Mouse (Mus musculus): ENCODE measurements around the gene Tln2.
"Not testable (repeated sequence)": the region's sequence is repeated elsewhere in the genome, so short reads cannot be mapped to it uniquely, and the experiment has no call there.

Gene Tln2

GRCm38 (mm10) chr9:67361511-67361910, 198.0 kb downstream of the Tln2 start:
- no peak for DNase-seq (ENCODE audit: low spot score)

DNA sequence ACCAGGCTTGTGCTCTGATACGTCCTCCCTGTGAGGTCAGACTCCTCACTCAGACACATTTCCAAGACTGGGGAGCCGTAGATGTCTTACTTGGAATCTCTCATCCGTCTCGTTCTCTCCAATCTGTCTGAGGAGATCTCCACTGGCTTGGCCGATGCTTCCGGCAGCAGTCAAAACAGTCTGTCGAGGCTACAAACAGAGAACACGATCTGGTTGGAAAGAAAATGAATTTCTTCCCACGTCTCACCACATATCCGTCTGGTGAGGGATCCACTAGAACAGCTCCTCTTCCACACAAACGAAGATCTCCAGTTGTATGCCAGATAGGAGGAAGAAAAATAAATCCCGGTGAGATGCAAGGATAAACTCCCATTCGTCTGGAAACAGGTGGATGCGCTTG, 205.1 kb downstream of the Tln2 start:
- DNase-seq (ENCODE audit: low spot score), result no peak

GRCm38 (mm10) chr9:67353365-67353764, 206.1 kb downstream of the Tln2 start:
- DNase-seq (ENCODE audit: low spot score), result no peak

GRCm38 (mm10) chr9:67348983-67349382, 210.5 kb downstream of the Tln2 start:
- DNase-seq (ENCODE audit: low spot score), result no peak

DNA sequence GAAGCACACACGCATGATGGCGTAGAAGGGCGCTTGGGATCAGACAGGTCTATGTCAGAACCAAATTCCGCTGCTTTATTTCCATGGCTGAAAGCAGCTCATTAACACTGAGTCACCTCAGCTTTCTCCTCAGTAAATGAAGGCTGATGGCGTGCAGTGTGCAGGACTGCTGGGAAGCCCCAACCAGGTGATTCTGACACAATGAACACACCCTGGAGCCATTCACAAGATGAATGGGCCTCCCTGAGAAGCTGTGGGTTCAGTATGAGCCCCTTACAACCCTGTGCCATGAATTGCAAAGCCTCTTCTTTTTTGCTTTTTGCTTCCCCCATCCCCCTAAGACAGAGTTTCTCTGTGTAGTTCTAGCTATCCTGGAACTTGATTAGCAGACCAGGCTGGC, 212.3 kb downstream of the Tln2 start:
- no peak for DNase-seq (ENCODE audit: low spot score)

GRCm38 (mm10) chr9:67331281-67331680, 228.2 kb downstream of the Tln2 start:
- DNase-seq (ENCODE audit: low spot score), result no peak

GRCm38 (mm10) chr9:67328451-67328850, 231.1 kb downstream of the Tln2 start:
- no peak for DNase-seq (ENCODE audit: low spot score)

DNA sequence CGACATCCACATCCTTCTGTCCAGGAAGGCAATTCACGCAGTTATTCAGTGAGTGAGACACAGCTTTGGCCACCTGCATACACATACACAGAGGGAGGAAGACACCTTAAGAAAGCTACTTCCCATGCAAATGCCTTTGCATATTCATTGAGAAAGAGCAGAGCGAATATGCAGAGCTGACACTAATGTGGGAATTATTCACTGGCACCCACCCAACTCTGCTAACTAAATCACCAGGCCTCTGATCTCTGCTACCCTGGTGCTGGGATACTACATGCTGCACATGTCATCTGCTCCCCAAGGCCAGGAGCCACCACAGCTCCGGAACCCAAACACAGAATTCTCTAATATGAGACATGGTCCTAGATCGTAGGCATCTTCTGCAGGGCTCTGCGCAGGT, 237.6 kb downstream of the Tln2 start:
- no peak for DNase-seq (ENCODE audit: low spot score)

GRCm38 (mm10) chr9:67315356-67315755, 244.1 kb downstream of the Tln2 start:
- no peak for DNase-seq (ENCODE audit: low spot score)

DNA sequence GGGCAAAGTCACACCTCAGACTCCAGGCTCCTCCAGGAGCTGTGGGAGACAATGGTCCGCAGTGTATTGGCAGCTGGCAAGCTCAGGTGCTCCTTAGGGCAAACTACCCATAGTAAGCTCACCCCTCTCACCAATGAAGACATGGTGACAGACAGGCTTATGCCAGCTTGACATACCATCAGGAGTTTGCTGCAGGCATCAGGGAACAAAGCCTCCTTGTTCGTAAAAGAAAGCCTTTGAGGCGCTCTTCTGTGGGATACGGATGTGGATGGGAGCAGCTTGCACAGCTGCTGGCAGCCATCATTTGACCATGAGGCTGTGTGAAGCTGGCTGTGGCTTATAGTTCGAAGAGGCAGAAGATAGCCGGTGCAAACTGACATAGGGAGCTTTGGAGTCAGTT, 254.5 kb downstream of the Tln2 start:
- DNase-seq (ENCODE audit: low spot score), result no peak

DNA sequence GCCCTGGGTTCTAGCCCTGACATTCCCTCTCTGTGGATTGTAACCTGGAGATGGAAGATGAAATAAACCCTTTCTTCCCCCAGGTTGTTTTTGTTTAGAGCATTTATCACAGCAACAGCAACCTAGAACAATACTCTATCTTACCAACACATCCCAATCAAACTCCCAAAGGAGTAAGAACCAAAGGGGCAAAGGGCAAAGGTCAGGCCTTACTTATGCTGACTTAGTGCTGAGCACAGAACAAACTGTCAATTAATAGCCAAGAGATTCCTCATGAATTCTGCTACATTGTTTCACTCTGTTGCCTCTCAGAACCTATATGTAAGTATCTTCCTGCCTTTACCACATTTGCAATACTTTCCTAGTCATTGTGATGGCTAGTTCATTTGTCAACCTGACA, 255.5 kb downstream of the Tln2 start:
- no peak for DNase-seq (ENCODE audit: low spot score)

- no peak for DNase-seq (ENCODE audit: low spot score)
These were observed 256.5 kb downstream of the Tln2 start for GRCm38 (mm10) chr9:67303038-67303437.

- no peak for DNase-seq (ENCODE audit: low spot score)
These were observed 257.0 kb downstream of the Tln2 start for GRCm38 (mm10) chr9:67302386-67302989.

GRCm38 (mm10) chr9:67301571-67301970, 257.9 kb downstream of the Tln2 start:
- no peak for DNase-seq (ENCODE audit: low spot score)

GRCm38 (mm10) chr9:67300769-67301168, 258.7 kb downstream of the Tln2 start:
- DNase-seq (ENCODE audit: low spot score), result no peak

GRCm38 (mm10) chr9:67300346-67300745, 259.2 kb downstream of the Tln2 start:
- DNase-seq (ENCODE audit: low spot score), result no peak

DNA sequence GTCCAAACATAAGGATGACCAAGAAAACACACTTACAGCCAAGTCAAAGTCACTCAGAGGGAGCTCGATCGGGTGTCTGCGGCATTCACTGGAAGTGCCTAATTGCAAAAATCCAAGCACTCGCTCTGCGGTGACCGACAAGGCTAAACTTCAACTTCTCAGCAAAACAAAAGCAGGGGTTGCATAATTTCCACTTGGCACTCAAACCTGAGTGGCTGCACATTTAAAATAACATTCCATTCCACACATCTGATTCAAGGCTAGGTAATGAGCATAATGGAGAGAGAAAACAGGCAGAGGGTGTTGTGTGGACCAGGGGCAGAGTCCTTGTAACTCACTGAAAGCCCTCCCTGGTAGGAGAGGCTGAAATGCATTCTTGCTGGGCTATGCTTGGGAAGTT, 260.3 kb downstream of the Tln2 start:
- no peak for DNase-seq (ENCODE audit: low spot score)

DNA sequence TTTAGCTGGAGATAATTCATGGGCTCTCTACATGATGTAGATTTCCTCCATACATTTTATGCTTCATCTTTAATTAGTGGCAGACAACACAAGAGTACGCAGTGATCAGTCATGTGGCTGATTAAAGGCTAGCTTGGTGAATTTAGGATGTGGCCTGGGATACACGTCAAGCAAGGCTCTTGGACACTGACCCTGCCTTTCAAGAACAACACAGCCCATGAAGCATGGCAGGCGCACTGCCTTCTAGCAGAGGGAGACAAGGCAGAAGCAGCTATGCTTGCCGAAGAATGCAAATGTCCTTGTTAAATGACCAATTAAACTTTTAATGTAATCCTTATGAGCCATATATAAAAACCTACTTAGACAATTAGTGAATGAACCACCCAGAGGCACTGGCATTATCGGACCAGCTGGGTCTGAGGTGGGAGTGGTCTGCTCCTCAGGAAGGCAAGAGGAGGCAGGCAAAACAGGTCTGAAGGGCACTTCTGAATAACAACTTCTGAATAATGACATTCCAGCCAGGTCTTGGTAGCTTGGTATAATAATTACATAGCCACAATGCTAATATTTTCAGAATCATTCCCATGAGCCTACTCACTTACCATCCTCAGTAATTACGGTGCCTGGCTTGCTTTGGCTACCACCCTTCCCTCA, 262.1 kb downstream of the Tln2 start:
- DNase-seq (ENCODE audit: low spot score), result no peak

- no peak for DNase-seq (ENCODE audit: low spot score)
These were observed 272.0 kb downstream of the Tln2 start for GRCm38 (mm10) chr9:67287457-67287856.

GRCm38 (mm10) chr9:67286801-67287200, 272.7 kb downstream of the Tln2 start:
- no peak for DNase-seq (ENCODE audit: low spot score)

GRCm38 (mm10) chr9:67285544-67285943, 274.0 kb downstream of the Tln2 start:
- DNase-seq (ENCODE audit: low spot score), result no peak

DNA sequence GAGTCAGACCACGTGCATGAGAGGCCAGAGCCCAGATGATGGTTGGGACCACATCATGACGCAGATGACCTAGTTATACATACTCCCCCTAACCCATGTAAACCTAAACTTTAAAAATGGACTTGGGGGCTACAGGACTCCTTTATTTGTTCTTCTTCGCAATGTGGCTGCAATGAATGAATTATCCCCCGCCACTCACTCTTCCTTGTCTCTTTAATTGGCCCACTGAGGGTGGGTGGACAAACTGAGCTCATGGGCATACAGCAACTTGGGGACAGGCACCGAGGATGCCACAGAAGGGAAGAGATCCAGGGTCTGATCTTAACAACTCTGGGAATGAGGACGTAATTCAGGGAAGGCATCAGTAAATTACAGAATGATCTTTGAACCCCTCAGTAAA, 277.7 kb downstream of the Tln2 start:
- DNase-seq (ENCODE audit: low spot score), result no peak

- not testable (repeated sequence) for DNase-seq (ENCODE audit: low spot score)
These were observed 279.2 kb downstream of the Tln2 start for GRCm38 (mm10) chr9:67280311-67280710.

DNA sequence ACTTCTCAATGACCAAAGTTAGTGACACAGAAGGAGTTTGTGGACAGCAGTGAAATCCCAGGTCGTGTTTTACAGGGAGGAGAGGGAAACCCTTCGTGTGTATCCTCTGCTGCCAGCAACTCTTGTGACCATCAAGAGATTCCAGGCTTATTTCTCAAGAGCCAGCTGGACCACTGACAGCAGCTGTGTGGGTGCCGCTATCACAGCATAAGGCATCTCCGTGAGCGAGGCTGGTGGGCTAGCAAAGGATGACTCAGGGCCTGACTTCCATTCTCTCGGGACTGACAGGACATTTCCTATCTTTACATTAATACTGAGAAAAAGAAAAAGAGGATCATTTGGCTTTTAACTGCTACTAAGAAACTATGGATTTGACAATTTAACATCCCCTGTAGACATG, 283.1 kb downstream of the Tln2 start:
- no peak for DNase-seq (ENCODE audit: low spot score)
